Mouse (Mus musculus): ENCODE measurements at regions not wholly inside any gene's neighbourhood (a gene's known extent, or its start where the extent isn't known, plus 50 kb on each side); places are given as distances from the start of the nearest gene placed in this dataset.

GRCm38 (mm10) chr2:72875677-72876076, 104.6 kb downstream of the Sp3 start:
- no peak for DNase-seq (ENCODE audit: low read depth, low spot score)

GRCm38 (mm10) chr2:72880016-72880415, 100.2 kb downstream of the Sp3 start:
- no peak for DNase-seq (ENCODE audit: low read depth, low spot score)

DNA sequence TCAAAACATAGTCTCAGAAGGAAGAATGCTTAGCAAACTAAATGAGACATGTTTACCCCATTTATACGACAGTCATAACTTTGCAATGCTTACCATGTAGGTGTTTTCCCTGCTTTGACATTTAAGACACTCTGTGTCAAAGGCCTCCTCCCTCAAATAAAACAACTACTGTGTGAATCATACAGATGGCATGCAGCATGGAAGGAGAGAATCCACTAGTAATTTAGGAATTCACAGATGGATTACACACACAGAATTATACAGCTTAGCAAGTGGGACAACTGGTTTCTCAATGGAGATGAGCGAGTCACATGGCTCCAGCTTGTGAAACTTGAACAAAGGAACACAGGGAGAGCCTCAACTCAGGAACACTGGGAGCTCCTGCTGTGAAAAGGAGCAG, 98.7 kb downstream of the Sp3 start:
- DNase-seq (ENCODE audit: low read depth, low spot score), result no peak

- DNase-seq (ENCODE audit: low read depth, low spot score), result no peak
Measured at GRCm38 (mm10) chr2:72886250-72886649, 94.0 kb downstream of the Sp3 start.
